Mouse (Mus musculus): ENCODE measurements around the gene Tesk1. TPM values are rescaled to one million over a fixed set of nuclear protein-coding genes. Genes with fewer than 3 reads are reported as not detected.

Gene Tesk1
- 138 and 197 TPM in 2 replicates for polyA plus RNA-seq (2012; ENCODE audit: low replicate concordance)

DNA sequence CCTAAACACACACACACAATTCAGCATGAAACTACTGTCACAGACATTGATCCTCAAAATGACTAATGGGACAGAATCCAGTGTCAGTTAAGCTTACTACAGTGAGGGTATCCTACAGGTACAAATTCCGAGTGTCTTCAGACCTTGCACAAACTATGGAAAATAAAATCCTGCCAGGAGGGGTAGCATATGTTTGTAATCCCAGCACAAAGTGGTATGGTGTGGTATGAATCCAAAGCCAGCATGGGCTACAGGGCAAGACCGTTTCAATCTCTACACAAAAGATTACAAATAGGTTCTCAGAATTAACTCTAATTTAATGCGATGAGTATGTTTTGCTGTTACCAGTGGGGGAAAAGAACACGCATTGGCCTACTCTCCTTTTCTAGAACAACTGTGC is at the start of gene Tesk1:
Gene Tesk1 (plus strand): TSS at position 301 of the 400 bp plus-strand sequence.

DNA sequence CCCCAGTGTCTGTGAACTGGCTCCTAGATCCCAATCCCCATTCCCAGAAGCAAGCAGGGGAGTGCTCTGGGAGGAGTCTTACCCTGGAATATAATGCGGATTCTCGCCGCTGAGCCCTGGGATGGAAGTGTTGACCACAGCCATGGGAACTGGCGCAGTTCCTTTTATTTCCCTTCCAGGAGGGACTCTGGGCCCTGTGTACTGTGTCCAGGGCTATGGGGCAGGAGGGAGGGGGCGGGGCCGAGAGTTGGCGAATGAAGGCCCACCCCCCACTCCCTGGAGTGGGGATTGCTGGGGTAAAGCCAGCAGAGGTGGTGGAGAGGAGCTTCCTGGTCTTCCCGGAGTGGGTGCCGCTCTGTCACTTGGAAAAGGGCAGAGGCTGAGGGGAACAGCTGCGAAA is 12.8 kb upstream of the Tesk1 start, which contains the start of gene Fam166b:
Gene Fam166b (minus strand): TSS at position 189 of the 400 bp plus-strand sequence.

DNA sequence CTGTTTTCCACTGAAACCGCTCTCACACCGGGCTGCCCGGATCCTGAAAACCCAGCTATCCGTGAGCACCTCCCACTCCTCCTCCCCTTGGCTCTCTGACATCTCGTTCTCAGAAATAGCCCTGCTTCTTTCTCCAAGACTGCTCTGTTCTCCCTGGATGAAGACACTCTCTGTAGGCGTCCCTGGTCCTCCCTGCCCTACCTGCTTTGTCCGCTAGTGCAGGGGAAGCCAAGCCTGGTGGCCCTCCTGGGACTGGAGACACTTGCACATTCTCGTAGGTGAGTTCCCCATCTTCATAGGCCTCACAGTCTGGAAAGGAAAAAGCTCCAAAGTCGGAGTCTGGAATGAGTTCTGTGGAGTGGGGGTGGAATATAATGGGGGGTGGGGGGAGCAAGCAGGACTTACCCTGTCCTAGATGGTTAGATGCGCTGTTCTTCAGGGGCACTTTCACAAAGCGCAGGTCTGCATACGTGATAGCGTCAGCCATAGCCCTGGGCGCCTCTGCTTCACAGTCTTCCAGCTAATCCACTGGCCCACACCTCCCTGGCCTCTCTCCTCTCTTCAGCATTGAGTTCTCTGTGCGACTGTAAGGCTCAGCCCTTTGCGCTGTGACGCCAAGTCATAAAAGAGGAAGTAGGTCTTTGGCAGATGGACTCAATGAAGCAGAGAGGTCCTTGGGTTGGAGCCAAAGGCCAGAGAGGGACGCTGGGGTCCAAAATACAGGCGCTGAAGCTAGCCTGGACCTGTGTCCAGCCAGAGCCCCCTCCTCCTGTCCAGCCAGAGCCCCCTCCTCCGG is 12.5 kb downstream of the Tesk1 start, which contains the start of gene Cd72:
Gene Cd72 (minus strand): TSS at position 588 of the 796 bp plus-strand sequence.

DNA sequence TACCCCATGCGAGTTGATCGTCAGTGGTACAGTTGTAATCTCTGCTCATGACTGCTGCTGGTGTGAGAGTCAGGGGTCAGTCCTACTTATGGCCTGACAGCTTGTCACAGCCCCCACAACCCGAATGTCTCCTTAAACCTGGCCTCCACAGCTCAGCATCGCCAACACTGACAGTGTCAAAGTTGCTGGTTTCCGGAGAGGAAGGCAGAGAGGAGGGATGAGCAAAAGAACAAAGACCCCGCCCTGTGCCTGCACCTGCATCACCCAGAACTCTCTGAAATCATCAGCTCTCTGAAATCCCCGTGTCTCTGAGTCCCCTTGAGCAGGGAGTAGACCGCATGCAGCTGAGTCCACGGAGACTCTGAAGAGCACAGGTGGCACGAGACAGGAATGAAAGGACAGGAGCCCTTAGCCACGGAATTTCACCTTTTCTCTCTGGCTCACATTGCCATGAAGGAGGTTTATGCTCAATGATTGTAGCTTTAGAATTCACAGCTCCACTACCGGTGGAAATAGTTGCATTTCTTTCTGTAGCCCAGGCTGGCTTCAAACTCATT is 41.9 kb downstream of the Tesk1 start, which contains the start of gene Sit1:
Gene Sit1 (minus strand): TSS at position 200 of the 557 bp plus-strand sequence.

DNA sequence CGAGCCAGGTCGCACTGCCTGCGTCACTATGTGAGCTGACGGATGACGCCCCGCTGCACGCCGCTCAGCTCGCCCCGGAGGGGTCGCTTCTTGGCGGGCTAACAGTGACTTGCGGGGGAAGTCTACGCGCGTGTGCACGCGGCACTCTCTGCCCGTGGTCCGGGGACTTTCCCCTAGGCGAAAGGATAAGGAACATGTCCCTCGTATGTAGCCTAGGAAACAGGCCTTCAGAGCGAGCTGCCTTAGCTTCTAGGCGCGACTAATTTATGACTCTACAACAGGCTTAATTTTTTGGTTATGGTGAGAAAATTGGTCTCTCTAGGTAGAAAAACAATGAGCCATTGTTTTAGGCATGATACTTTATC is 51.1 kb downstream of the Tesk1 start, which contains the start of gene Ccdc107:
Gene Ccdc107 (plus strand): TSS at position 80 of the 365 bp plus-strand sequence.

Other genes with a start within 250 kb of the Tesk1 start
- gene Atp8b5, start 174.8 kb upstream of the Tesk1 start, polyA plus RNA-seq (2012; ENCODE audit: low replicate concordance) = not detected in 2 replicates
- 2.8 and 4.5 TPM in 2 replicates for gene Rusc2, start 60.0 kb upstream of the Tesk1 start, polyA plus RNA-seq (2012; ENCODE audit: low replicate concordance)
- gene Fam166b, start 12.8 kb upstream of the Tesk1 start, polyA plus RNA-seq (2012; ENCODE audit: low replicate concordance) = not detected in 2 replicates
- gene Cd72, start 12.7 kb downstream of the Tesk1 start, polyA plus RNA-seq (2012; ENCODE audit: low replicate concordance) = 75.3 and 370 TPM in 2 replicates
- 28.2 and 68.1 TPM in 2 replicates for gene Sit1, start 41.8 kb downstream of the Tesk1 start, polyA plus RNA-seq (2012; ENCODE audit: low replicate concordance)
- gene Ccdc107, start 51.0 kb downstream of the Tesk1 start, polyA plus RNA-seq (2012; ENCODE audit: low replicate concordance) = 85.7 and 181 TPM in 2 replicates
- 1.9 and 5.7 TPM in 2 replicates for gene Arhgef39, start 57.8 kb downstream of the Tesk1 start, polyA plus RNA-seq (2012; ENCODE audit: low replicate concordance)
- gene Car9, start 65.0 kb downstream of the Tesk1 start, polyA plus RNA-seq (2012; ENCODE audit: low replicate concordance) = 0.90 TPM in 1 of 2 replicates, not detected in the other
- gene Tpm2, start 81.8 kb downstream of the Tesk1 start, polyA plus RNA-seq (2012; ENCODE audit: low replicate concordance) = 1.2 and 1.9 TPM in 2 replicates
- 4.0 and 5.4 TPM in 2 replicates for gene Creb3, start 120.4 kb downstream of the Tesk1 start, polyA plus RNA-seq (2012; ENCODE audit: low replicate concordance)
- 255 and 288 TPM in 2 replicates for gene Tln1, start 120.8 kb downstream of the Tesk1 start, polyA plus RNA-seq (2012; ENCODE audit: low replicate concordance)
- gene Rgp1, start 136.8 kb downstream of the Tesk1 start, polyA plus RNA-seq (2012; ENCODE audit: low replicate concordance) = 21.3 and 132 TPM in 2 replicates
- 19.2 and 22.4 TPM in 2 replicates for gene Gba2, start 136.9 kb downstream of the Tesk1 start, polyA plus RNA-seq (2012; ENCODE audit: low replicate concordance)
- 0.22 TPM in 1 of 2 replicates, not detected in the other for gene Msmp, start 142.6 kb downstream of the Tesk1 start, polyA plus RNA-seq (2012; ENCODE audit: low replicate concordance)
- gene Npr2, start 190.0 kb downstream of the Tesk1 start, polyA plus RNA-seq (2012; ENCODE audit: low replicate concordance) = 0.38 and 0.63 TPM in 2 replicates
- 0.47 TPM in 1 of 2 replicates, not detected in the other for gene Spag8, start 211.7 kb downstream of the Tesk1 start, polyA plus RNA-seq (2012; ENCODE audit: low replicate concordance)
- gene Hint2, start 214.5 kb downstream of the Tesk1 start, polyA plus RNA-seq (2012; ENCODE audit: low replicate concordance) = 27.8 and 37.0 TPM in 2 replicates
- gene Tmem8b, start 227.0 kb downstream of the Tesk1 start, polyA plus RNA-seq (2012; ENCODE audit: low replicate concordance) = 4.0 and 9.5 TPM in 2 replicates
- 0.04 and 0.05 TPM in 2 replicates for gene Fam221b, start 227.2 kb downstream of the Tesk1 start, polyA plus RNA-seq (2012; ENCODE audit: low replicate concordance)